Mouse (Mus musculus) stomach, embryonic 14.5 days (tissue): ENCODE data around the gene Fam214a. TPM values are rescaled to one million over a fixed set of nuclear protein-coding genes. Genes with fewer than 3 reads are reported as not detected.
"Not testable (repeated sequence)": the region's sequence is repeated elsewhere in the genome, so short reads cannot be mapped to it uniquely, and the experiment has no call there.

Source experiments
- ATAC-seq: fragments of 200-750 bp; cut with Nextera tagmentation; 2 replicates; pipeline ENCODE4 v1.8.0; 2017; ENCODE audit warnings: low read depth, moderate TSS enrichment; ENCODE audit not compliant: insufficient number of reproducible peaks, insufficient read depth, low FRiP score
- H3K27ac ChIP-seq: fragments of 300-500 bp; sonication (generic); 2 replicates; pipeline ENCODE4 v1.5.1; 2014; ENCODE audit warnings: mild to moderate bottlenecking, low read length, moderate library complexity, mixed read lengths
- H3K27me3 ChIP-seq: fragments of 300-500 bp; sonication (generic); 2 replicates; pipeline ENCODE4 v1.6.1; 2014; ENCODE audit warnings: low read length, control low read depth, mixed read lengths; ENCODE audit not compliant: control insufficient read depth, insufficient read depth
- H3K36me3 ChIP-seq: fragments of 300-500 bp; sonication (generic); 2 replicates; pipeline ENCODE4 v1.6.1; 2014; ENCODE audit warnings: mild to moderate bottlenecking, control low read depth, low read length, moderate library complexity, mixed read lengths; ENCODE audit not compliant: control insufficient read depth, insufficient read depth
- H3K4me1 ChIP-seq: fragments of 300-500 bp; sonication (generic); 2 replicates; pipeline ENCODE4 v1.6.1; 2014; ENCODE audit warnings: low read length, control low read depth, mixed read lengths; ENCODE audit not compliant: control insufficient read depth, insufficient read depth
- H3K4me2 ChIP-seq: fragments of 300-500 bp; sonication (generic); replicated peaks from 2 replicates; pipeline ENCODE4 v1.6.1; 2014; ENCODE audit warnings: low read depth, low read length, control low read depth
- H3K4me3 ChIP-seq: fragments of 300-500 bp; sonication (generic); 2 replicates; pipeline ENCODE4 v1.5.1; 2014; ENCODE audit warnings: low read depth, low read length, control low read depth
- H3K9ac ChIP-seq: fragments of 300-500 bp; sonication (generic); replicated peaks from 2 replicates; pipeline ENCODE4 v1.6.1; 2014; ENCODE audit warnings: low read depth, mild to moderate bottlenecking, control low read depth, low read length, moderate library complexity, mixed read lengths
- H3K9me3 ChIP-seq: fragments of 300-500 bp; sonication (generic); 2 replicates; pipeline ENCODE4 v1.6.1; 2016; ENCODE audit warnings: low read depth, low read length, control low read depth; ENCODE audit not compliant: control insufficient read depth
- WGBS: fragments of 180-500 bp; shearing (Covaris S2); extraction: QIAGEN DNeasy Blood & Tissue Kit; methylation state at CpG from one replicate; pipeline ENCODE4 v1.1.7; 2014; 5-methylcytosine and 5-hydroxymethylcytosine counted together
- polyA plus RNA-seq: library from polyadenylated mRNA; unstranded; fragments of >200 nt; fragmentation: Nextera tagmentation; extraction: Ambion mirVana; gene quantifications from 2 replicates; pipeline ENCODE4 v1.2.1, GENCODE M21; 2014

Gene Fam214a
- polyA plus RNA-seq, 1 experiment from 2014 or later: 15.0 TPM

GRCm38 (mm10) chr9:74978868-74979267 is 26.2 kb downstream of the Fam214a start:
- H3K9ac ChIP-seq: no peak overlapping the region
- no peaks in the 10 kb centered on the region for H3K27me3 ChIP-seq
- ATAC-seq: no peak
- H3K27ac ChIP-seq: no peak overlapping the region
- WGBS: 88% methylated on average over 7 of the region's 7 CpGs
- H3K4me2 ChIP-seq: no peak overlapping the region
- no peaks in the 10 kb centered on the region for H3K9me3 ChIP-seq
- peaks cover 17% of the 10 kb centered on the region; the same call in 1 of the 2 replicates for H3K4me1 ChIP-seq
- H3K36me3 ChIP-seq: no peaks in the 10 kb centered on the region
- H3K4me3 ChIP-seq: no peak overlapping the region

- no peaks in the 10 kb centered on the region for H3K9me3 ChIP-seq
- no peak overlapping the region for H3K4me3 ChIP-seq
- no peak overlapping the region for H3K27ac ChIP-seq
- 85% methylated on average over 5 of the region's 5 CpGs for WGBS
- no peaks in the 10 kb centered on the region for H3K36me3 ChIP-seq
- no peaks in the 10 kb centered on the region for H3K27me3 ChIP-seq
- H3K4me2 ChIP-seq: no peak overlapping the region
- no peak overlapping the region for H3K9ac ChIP-seq
- H3K4me1 ChIP-seq: peaks cover 16% of the 10 kb centered on the region; the same call in 1 of the 2 replicates
- no peak for ATAC-seq
Observed at GRCm38 (mm10) chr9:74979371-74979770, 26.7 kb downstream of the Fam214a start.

- Histone ChIP-seq H3K9ac (no peak overlapping the region), H3K4me1 (peaks cover 11% of the 10 kb centered on the region; the same call in 1 of the 2 replicates), H3K4me3 (no peak overlapping the region), H3K4me2 (no peak overlapping the region), H3K9me3 (no peaks in the 10 kb centered on the region), H3K27ac (no peak overlapping the region), H3K36me3 (no peaks in the 10 kb centered on the region), H3K27me3 (no peaks in the 10 kb centered on the region)
- no peak for ATAC-seq
- WGBS: 80% methylated on average over 1 of the region's 1 CpGs
Observed at GRCm38 (mm10) chr9:74979866-74980265, 27.2 kb downstream of the Fam214a start.

GRCm38 (mm10) chr9:74981663-74982111 is 29.0 kb downstream of the Fam214a start:
- no peak for ATAC-seq
- H3K27ac ChIP-seq: no peak overlapping the region
- no peak overlapping the region for H3K4me2 ChIP-seq
- H3K4me3 ChIP-seq: no peak overlapping the region
- H3K36me3 ChIP-seq: no peaks in the 10 kb centered on the region
- H3K9ac ChIP-seq: no peak overlapping the region
- H3K9me3 ChIP-seq: no peaks in the 10 kb centered on the region
- H3K4me1 ChIP-seq: peaks cover under 1% of the 10 kb centered on the region; the same call in 1 of the 2 replicates
- H3K27me3 ChIP-seq: no peaks in the 10 kb centered on the region
- 61% methylated on average over 3 of the region's 3 CpGs for WGBS

GRCm38 (mm10) chr9:74982193-74982592 is 29.5 kb downstream of the Fam214a start:
- WGBS: 79% methylated on average over 8 of the region's 8 CpGs
- no peaks in the 10 kb centered on the region for H3K27me3 ChIP-seq

GRCm38 (mm10) chr9:74982722-74983121 is 30.0 kb downstream of the Fam214a start:
- H3K27ac ChIP-seq, H3K9me3 ChIP-seq, H3K4me2 ChIP-seq, H3K4me3 ChIP-seq, H3K27me3 ChIP-seq, H3K9ac ChIP-seq, H3K36me3 ChIP-seq, ATAC-seq, H3K4me1 ChIP-seq: not testable (repeated sequence)
- 95% methylated on average over 1 of the region's 1 CpGs for WGBS

More at GRCm38 (mm10) chr9:74982193-74982592, 29.5 kb downstream of the Fam214a start:
- ATAC-seq: no peak
- H3K9ac ChIP-seq: no peak overlapping the region
- no peaks in the 10 kb centered on the region for H3K36me3 ChIP-seq
- H3K9me3 ChIP-seq: no peaks in the 10 kb centered on the region
- H3K4me3 ChIP-seq: no peak overlapping the region
- H3K4me2 ChIP-seq: no peak overlapping the region
- H3K27ac ChIP-seq: no peak overlapping the region
- no peaks in the 10 kb centered on the region for H3K4me1 ChIP-seq

GRCm38 (mm10) chr9:74985173-74985715 is 32.6 kb downstream of the Fam214a start:
- no peak overlapping the region for H3K4me3 ChIP-seq
- WGBS: 86% methylated on average over 14 of the region's 14 CpGs

GRCm38 (mm10) chr9:74985770-74986169 is 33.1 kb downstream of the Fam214a start:
- H3K36me3 ChIP-seq: no peaks in the 10 kb centered on the region
- WGBS: 76% methylated on average over 2 of the region's 2 CpGs
- H3K4me3 ChIP-seq: no peak overlapping the region
- H3K27ac ChIP-seq: no peak overlapping the region
- ATAC-seq: no peak
- H3K4me2 ChIP-seq: no peak overlapping the region
- no peaks in the 10 kb centered on the region for H3K9me3 ChIP-seq
- no peak overlapping the region for H3K9ac ChIP-seq
- no peaks in the 10 kb centered on the region for H3K4me1 ChIP-seq
- H3K27me3 ChIP-seq: no peaks in the 10 kb centered on the region

More at GRCm38 (mm10) chr9:74985173-74985715, 32.6 kb downstream of the Fam214a start:
- Histone ChIP-seq H3K27ac (no peak overlapping the region), H3K4me2 (no peak overlapping the region), H3K36me3 (no peaks in the 10 kb centered on the region), H3K27me3 (no peaks in the 10 kb centered on the region), H3K9ac (no peak overlapping the region), H3K9me3 (no peaks in the 10 kb centered on the region), H3K4me1 (no peaks in the 10 kb centered on the region)
- no peak for ATAC-seq
